Mouse (Mus musculus) cortical plate, adult 2 months (tissue): ENCODE data around the gene Gabpb2.

ENCODE experiments used
- CTCF ChIP-seq: fragments of 200-500 bp; IDR thresholded peaks from 2 replicates; pipeline ENCODE4 v1.5.1; 2011; ENCODE audit warnings: mild to moderate bottlenecking, control low read depth, low read length; ENCODE audit not compliant: insufficient read depth; ENCODE audit errors: extremely low read depth
- POLR2A ChIP-seq: fragments of 200-500 bp; IDR thresholded peaks from 2 replicates; pipeline ENCODE4 v1.6.1; 2011; ENCODE audit warnings: mild to moderate bottlenecking, low read length, control low read depth; ENCODE audit not compliant: insufficient read depth; ENCODE audit errors: extremely low read depth

GRCm38 (mm10) chr3:95176500-95176899 is 41.2 kb downstream of the Gabpb2 start:
- TF ChIP-seq POLR2A = no peak
- TF ChIP-seq CTCF = no peak
